Mouse (Mus musculus) liver, adult 2 months (tissue): ENCODE results near the gene Hoxd11. TPM values are rescaled to one million over a fixed set of nuclear protein-coding genes. Genes with fewer than 3 reads are reported as not detected.

ENCODE experiments used
- DNase-seq: peaks from one replicate; pipeline ENCODE4 v3.0.0-alpha.2; 2011; ENCODE audit warnings: low read depth, low spot score; ENCODE audit errors: extremely low read depth
- H3K27ac ChIP-seq: fragments of 200-500 bp; replicated peaks from 2 replicates; pipeline ENCODE4 v1.5.1; 2012; ENCODE audit warnings: low read depth, mild to moderate bottlenecking, control low read depth, inconsistent platforms, low read length; ENCODE audit not compliant: insufficient read depth
- H3K27me3 ChIP-seq: fragments of 200-500 bp; 2 replicates; pipeline ENCODE4 v1.6.1; 2012; ENCODE audit warnings: mild to moderate bottlenecking, moderate library complexity, low read length, inconsistent platforms; ENCODE audit not compliant: control insufficient read depth, insufficient read depth
- H3K36me3 ChIP-seq: fragments of 200-500 bp; 2 replicates; pipeline ENCODE4 v1.6.1; 2012; ENCODE audit warnings: low read length, inconsistent platforms; ENCODE audit not compliant: control insufficient read depth, insufficient read depth
- H3K4me1 ChIP-seq: fragments of 200-500 bp; 2 replicates; pipeline ENCODE4 v1.6.1; 2011; ENCODE audit warnings: low read length; ENCODE audit not compliant: control insufficient read depth, insufficient read depth
- H3K4me3 ChIP-seq: fragments of 200-500 bp; 2 replicates; pipeline ENCODE4 v1.5.1; 2011; ENCODE audit warnings: low read depth, mild to moderate bottlenecking, control low read depth, low read length, moderate library complexity; ENCODE audit not compliant: insufficient read depth
- H3K79me2 ChIP-seq: fragments of 200-500 bp; 2 replicates; pipeline ENCODE4 v1.6.1; 2012; ENCODE audit warnings: inconsistent platforms, mild to moderate bottlenecking, low read length, moderate library complexity; ENCODE audit not compliant: control insufficient read depth, insufficient read depth
- H3K9ac ChIP-seq: fragments of 200-500 bp; 2 replicates; pipeline ENCODE4 v1.6.1; 2012; ENCODE audit warnings: low read depth, mild to moderate bottlenecking, control low read depth, inconsistent platforms, low read length
- CTCF ChIP-seq: fragments of 200-500 bp; IDR thresholded peaks from 2 replicates; pipeline ENCODE4 v1.5.1; 2011; ENCODE audit warnings: low read depth, low read length, control low read depth
- POLR2A ChIP-seq: fragments of 200-500 bp; IDR thresholded peaks from 2 replicates; pipeline ENCODE4 v1.6.1; 2011; ENCODE audit warnings: low read length, control low read depth; ENCODE audit not compliant: insufficient read depth; ENCODE audit errors: extremely low read depth
- WGBS: fragments of 180-500 bp; shearing (Covaris S2); methylation state at CpG from one replicate; pipeline ENCODE4 v1.1.7; 2018; 5-methylcytosine and 5-hydroxymethylcytosine counted together
- polyA plus RNA-seq: library from polyadenylated mRNA; depleted of rRNA; stranded (reverse); fragments of >200 nt; gene quantifications from 2 replicates; pipeline ENCODE4 v1.2.3, GENCODE M21; 2012
- total RNA-seq: library from RNA; depleted of rRNA; stranded (reverse); fragments of >200 nt; gene quantifications from 2 replicates; pipeline ENCODE4 v1.2.3, GENCODE M21; 2014

Gene Hoxd11
- total and polyA plus RNA-seq, 2 experiments = not detected

DNA sequence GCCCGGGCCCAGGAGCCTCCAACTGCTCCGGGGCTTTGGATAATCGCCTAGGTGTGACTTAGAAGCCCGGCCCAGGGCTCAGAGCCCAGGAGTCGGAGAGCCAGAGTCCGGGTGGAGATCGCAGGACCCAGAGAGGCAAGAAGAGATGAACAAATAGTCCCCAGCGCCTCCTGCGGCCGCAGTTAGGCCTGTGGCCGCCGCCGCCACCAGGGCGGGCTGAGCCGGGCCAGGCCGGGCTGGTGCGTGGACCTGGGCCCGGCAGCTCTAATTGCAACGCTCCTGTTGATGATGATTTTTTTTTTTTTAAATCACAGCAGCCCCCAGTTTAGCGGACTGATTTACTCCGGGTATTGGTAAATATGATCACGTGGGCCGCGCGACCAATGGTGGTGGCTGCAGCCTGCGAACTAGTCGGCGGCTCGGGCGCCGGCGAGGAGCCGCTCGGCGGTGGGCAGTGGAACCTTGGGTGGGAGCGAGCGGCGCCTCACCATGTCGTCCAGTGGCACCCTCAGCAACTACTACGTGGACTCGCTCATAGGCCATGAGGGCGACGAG lies 18.3 kb downstream of the Hoxd11 start, which contains the start of gene Hoxd9:
TSS of gene Hoxd9 (plus strand) at position 161 of the 555 bp plus-strand sequence.
- DNase-seq = no peak
- H3K27ac ChIP-seq = no peak within 1 kb of the TSS
- no peak for TF ChIP-seq POLR2A
- peak; percentile 20; the same call in 1 of the 2 replicates for TF ChIP-seq CTCF
- 2% methylated on average over 41 of the region's 43 CpGs for WGBS
- H3K4me1 ChIP-seq = 0 out of 2 replicates have a peak, but pooled peaks cover 1% of the 10 kb centered on the region
- H3K36me3 ChIP-seq = no peaks in the 10 kb centered on the region
- no peak within 1 kb of the TSS for H3K9ac ChIP-seq
- H3K79me2 ChIP-seq = no peaks in the 10 kb centered on the region
- H3K4me3 ChIP-seq = peak within 1 kb of the TSS; percentile 34; the same call in 1 of the 2 replicates
- peaks cover 43% of the 10 kb centered on the region for H3K27me3 ChIP-seq

DNA sequence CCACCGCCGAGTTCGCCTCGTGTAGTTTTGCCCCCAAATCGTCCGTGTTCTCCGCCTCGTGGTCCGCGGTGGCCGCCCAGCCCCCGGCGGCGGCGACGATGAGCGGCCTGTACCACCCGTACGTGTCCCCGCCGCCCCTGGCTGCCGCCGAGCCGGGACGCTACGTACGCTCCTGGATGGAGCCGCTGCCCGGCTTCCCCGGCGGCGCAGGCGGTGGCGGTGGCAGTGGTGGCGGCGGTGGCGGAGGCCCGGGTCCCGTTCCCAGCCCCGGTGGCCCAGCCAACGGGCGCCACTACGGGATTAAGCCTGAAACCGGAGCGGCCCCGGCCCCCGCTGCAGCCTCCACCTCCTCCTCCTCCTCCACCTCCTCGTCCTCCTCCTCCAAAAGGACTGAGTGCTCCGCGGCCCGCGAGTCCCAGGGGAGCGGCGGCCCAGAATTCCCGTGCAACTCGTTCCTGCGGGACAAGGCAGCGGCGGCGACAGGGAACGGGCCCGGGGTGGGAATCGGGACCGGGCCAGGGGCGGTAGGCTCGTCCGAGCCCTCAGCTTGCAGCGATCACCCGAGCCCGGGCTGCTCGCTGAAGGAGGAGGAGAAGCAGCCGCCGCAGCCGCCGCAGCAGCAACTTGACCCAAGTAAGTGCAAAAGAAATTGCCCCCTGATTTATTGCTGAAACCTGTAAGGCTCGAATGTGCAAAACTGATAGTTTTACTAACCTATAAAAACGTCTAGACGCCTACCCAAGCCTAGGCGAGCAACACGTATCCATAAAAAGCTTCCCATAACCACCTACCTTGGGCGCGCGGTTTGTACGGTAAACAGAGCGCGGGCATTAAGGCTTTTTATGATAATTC lies 19.1 kb downstream of the Hoxd11 start:
- no peaks in the 10 kb centered on the region for H3K36me3 ChIP-seq
- H3K9ac ChIP-seq = no peak overlapping the region
- 0 out of 2 replicates have a peak, but pooled peaks cover 1% of the 10 kb centered on the region for H3K4me1 ChIP-seq
- 3% methylated on average over 86 of the region's 86 CpGs for WGBS
- H3K27ac ChIP-seq = no peak overlapping the region
- DNase-seq = no peak
- peaks cover 36% of the 10 kb centered on the region for H3K27me3 ChIP-seq
- peak overlapping the region; percentile 34; the same call in 1 of the 2 replicates for H3K4me3 ChIP-seq
- H3K79me2 ChIP-seq = no peaks in the 10 kb centered on the region
- TF ChIP-seq CTCF (no peak), POLR2A (no peak)

DNA sequence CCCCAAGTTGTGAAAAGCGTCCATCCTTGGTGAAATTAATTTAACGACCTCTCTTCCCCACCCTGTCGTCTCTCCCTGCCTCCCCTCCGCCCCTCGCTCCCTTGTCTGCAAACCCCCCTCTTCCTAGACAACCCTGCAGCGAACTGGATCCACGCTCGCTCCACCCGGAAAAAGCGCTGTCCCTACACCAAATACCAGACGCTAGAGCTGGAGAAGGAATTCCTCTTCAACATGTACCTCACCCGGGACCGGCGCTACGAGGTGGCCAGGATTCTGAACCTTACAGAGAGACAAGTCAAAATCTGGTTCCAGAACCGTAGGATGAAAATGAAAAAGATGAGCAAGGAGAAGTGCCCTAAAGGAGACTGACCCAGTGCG lies 19.7 kb downstream of the Hoxd11 start:
- Histone ChIP-seq H3K27ac (no peak overlapping the region), H3K36me3 (no peaks in the 10 kb centered on the region), H3K9ac (no peak overlapping the region), H3K4me1 (0 out of 2 replicates have a peak, but pooled peaks cover 1% of the 10 kb centered on the region), H3K4me3 (no peak overlapping the region), H3K79me2 (no peaks in the 10 kb centered on the region), H3K27me3 (peaks cover 39% of the 10 kb centered on the region)
- no peak for DNase-seq
- TF ChIP-seq POLR2A = no peak
- TF ChIP-seq CTCF = no peak
- WGBS = 6% methylated on average over 17 of the region's 17 CpGs

DNA sequence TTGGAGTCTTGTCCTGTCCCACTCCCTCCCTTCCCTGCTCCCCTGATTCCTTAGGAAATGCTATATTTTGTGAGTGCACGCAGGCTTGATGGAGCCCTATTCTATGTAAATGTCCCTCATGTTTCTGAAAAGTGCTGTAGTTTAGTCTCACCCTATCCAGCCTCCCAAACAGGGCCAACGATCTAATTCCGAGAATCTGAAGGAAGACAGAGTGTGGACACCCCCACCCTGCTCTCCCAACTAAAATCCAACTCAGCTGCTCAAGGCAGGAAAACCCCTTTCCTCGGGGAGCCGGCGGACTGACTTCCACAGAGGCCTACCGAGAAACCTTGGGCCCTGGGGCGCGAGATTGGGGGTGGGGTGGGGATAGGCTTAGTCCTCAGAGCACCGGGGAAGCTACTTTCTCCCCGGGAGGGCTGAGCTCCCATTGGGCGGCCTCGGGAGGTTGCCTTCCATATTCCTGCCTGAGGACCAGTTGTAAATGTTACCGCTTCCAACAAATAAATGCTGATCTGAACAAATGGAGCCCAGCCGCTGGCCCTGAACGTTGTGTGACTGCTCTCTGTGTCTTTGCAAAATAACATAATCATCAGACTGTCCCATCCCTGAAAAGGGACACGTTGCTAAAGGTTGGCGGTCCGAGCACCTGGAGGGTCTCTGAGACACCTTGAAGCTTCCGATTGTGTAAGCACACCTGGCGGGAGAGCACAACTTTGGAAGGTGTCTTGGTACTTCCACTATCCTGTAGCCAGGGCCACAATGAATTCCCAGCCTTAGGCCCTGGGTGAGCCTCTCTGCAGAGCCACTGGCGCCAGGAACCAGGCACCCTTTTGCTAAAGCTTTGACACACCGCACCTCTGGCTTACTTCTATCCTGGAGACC lies 20.5 kb downstream of the Hoxd11 start:
- TF ChIP-seq CTCF = no peak
- no peak for TF ChIP-seq POLR2A
- H3K27me3 ChIP-seq = peaks cover 46% of the 10 kb centered on the region
- no peak for DNase-seq
- WGBS = 12% methylated on average over 23 of the region's 23 CpGs
- 0 out of 2 replicates have a peak, but pooled peaks cover 1% of the 10 kb centered on the region for H3K4me1 ChIP-seq
- no peaks in the 10 kb centered on the region for H3K36me3 ChIP-seq
- H3K27ac ChIP-seq = no peak overlapping the region
- no peak overlapping the region for H3K4me3 ChIP-seq
- H3K79me2 ChIP-seq = no peaks in the 10 kb centered on the region
- no peak overlapping the region for H3K9ac ChIP-seq

DNA sequence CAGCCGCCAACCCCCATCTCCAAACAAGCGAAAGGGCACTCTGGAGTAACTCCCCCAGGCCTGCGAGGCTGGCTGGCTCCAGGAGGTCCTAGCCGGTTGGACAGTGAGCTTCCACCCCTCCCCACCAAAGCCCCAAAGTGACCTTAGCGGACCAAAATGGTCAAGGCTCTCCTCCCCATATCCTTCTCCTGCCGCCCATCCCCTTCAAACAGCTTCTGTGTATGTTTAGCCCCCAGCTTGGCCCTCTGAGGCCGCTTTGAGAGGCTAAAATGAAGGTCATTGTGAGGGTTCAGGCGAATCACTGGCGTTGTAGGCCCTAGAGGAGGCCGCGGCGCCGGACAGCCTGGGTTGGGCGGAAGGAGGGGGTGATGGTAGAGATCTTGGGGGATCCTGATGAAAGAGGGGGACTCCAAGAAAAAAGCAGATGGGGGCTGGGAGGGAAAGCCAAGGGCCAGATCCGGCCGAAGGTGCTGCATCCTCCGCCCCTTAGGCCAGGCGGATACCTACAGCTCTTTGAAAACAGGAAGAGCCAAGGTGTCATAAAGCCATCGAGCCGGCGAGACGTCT lies 21.3 kb downstream of the Hoxd11 start:
- Histone ChIP-seq H3K4me3 (no peak overlapping the region), H3K27ac (no peak overlapping the region), H3K4me1 (0 out of 2 replicates have a peak, but pooled peaks cover 1% of the 10 kb centered on the region), H3K36me3 (no peaks in the 10 kb centered on the region), H3K27me3 (peaks cover 53% of the 10 kb centered on the region), H3K79me2 (no peaks in the 10 kb centered on the region), H3K9ac (no peak overlapping the region)
- TF ChIP-seq CTCF = no peak
- TF ChIP-seq POLR2A = no peak
- 13% methylated on average over 22 of the region's 22 CpGs for WGBS
- no peak for DNase-seq
